Mouse (Mus musculus) cerebral cortex, adult 2 months (tissue): Measurements from ENCODE around the gene Gm12169.

Experiments
- whole genome bisulfite sequencing: fragments of 180-500 bp; shearing (Covaris S2); methylation state at CpG from one replicate; pipeline ENCODE4 v1.1.7; 2018; 5-methylcytosine and 5-hydroxymethylcytosine counted together

Gm12169 gene

GRCm38 (mm10) chr11:46523912-46524311 is at the start of gene Gm12169:
Gene Gm12169 (plus strand): TSS chr11:46524212.
- 94% methylated on average over 2 of the region's 2 CpGs for WGBS

GRCm38 (mm10) chr11:46474220-46474619 is 49.8 kb upstream of the Gm12169 start:
- WGBS = 76% methylated on average over 4 of the region's 4 CpGs

DNA sequence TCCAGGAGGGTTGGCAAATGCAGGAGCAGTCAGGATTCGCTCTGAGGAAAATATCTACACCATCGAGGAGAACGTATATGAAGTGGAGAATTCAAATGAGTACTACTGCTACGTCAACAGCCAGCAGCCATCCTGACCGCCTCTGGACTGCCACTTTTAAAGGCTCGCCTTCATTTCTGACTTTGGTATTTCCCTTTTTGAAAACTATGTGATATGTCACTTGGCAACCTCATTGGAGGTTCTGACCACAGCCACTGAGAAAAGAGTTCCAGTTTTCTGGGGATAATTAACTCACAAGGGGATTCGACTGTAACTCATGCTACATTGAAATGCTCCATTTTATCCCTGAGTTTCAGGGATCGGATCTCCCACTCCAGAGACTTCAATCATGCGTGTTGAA is 44.7 kb upstream of the Gm12169 start:
- WGBS = 87% methylated on average over 9 of the region's 9 CpGs

DNA sequence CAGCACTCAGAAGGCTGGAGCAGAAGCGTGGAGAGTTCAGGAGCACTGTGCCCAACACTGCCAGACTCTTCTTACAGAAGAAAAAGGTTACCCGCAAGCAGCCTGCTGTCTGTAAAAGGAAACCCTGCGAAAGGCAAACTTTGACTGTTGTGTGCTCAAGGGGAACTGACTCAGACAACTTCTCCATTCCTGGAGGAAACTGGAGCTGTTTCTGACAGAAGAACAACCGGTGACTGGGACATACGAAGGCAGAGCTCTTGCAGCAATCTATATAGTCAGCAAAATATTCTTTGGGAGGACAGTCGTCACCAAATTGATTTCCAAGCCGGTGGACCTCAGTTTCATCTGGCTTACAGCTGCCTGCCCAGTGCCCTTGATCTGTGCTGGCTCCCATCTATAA is 43.5 kb upstream of the Gm12169 start:
- WGBS = 75% methylated on average over 7 of the region's 7 CpGs

DNA sequence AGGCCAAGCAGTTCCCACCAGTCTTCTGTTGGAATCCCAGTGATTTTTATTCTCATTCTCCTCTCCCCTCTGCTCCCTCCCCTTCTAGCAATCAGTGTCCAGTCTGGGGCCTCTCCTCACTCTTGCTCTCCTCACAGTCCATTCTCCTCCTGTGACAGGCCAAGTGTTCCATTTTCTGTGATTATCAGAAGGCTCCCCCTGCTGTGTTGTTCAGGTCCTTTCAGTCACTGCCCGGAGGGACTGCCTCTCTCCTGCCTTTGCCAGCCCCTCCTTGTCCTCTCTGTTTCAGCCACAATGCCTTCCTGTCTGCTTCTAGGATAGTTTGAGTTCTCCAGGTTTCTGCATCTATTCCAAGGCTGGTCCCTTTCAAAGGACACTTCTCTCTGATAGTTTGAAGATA is 35.8 kb upstream of the Gm12169 start:
- 29% methylated on average over 1 of the region's 1 CpGs for WGBS

DNA sequence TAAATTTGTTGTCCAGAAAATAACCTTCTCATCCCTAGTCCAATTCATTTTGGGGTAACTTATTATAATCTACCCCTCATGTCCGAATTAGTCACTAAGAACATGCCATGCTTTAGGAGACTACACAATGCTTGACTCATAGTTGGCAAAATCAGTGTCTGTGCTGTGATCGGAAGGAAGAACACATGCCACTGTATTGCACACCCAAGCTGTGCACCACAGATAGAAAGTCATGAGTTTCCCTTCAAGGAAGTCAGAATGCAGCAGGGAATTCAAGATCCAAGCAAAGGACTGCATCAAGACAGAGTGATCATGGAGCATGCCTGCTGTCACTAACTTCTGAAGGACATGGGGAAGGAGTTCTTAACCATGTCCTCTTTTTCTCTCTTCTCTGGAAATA is 35.4 kb upstream of the Gm12169 start:
- WGBS = 46% methylated on average over 2 of the region's 2 CpGs

GRCm38 (mm10) chr11:46507146-46507545 is 16.9 kb upstream of the Gm12169 start:
- 81% methylated on average over 3 of the region's 3 CpGs for WGBS

DNA sequence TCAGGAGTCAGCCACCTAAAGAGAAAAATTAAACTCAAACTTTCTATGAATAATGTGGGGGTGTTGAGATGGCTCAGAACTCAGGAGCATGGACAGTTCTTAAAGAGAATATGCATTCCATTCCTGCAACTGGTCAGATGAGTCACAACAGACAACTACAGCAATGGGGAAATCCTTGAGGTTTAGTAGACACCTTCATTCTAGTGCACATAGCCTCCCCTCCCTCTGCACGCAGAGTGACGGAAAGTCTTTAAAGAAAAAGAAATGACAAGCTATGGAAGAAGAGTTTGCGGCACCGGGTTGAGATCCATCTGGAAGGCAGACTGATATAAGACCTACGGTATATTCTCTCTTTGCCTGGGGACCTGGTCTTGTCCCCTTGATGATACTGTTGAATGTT is 14.1 kb upstream of the Gm12169 start:
- 92% methylated on average over 5 of the region's 5 CpGs for WGBS

GRCm38 (mm10) chr11:46521341-46521740 is 2.7 kb upstream of the Gm12169 start:
- WGBS = 87% methylated on average over 5 of the region's 5 CpGs

DNA sequence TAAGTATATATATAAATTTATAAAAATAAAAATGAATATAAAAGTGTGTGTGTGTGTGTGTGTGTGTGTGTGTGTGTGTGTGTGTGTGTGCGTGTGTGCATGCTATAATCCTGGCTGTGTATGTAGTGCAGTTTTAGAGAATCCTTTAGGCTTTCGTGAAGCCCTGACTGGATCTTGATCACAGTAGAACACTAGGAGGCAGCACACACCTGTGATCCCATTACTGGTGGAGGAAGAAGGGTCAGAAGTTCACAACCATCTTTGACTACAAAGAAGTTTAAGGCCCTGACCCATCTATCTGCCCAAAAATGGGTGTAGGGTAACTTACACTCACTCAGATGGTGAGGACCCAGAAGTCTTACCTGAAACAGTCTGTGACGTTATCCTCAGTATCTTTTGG is 1.3 kb upstream of the Gm12169 start:
- 73% methylated on average over 3 of the region's 3 CpGs for WGBS

GRCm38 (mm10) chr11:46530149-46530548 is 6.1 kb downstream of the Gm12169 start:
- 78% methylated on average over 4 of the region's 4 CpGs for WGBS

- 66% methylated on average over 4 of the region's 4 CpGs for WGBS
Observed at GRCm38 (mm10) chr11:46536978-46537377, 13.0 kb downstream of the Gm12169 start.

DNA sequence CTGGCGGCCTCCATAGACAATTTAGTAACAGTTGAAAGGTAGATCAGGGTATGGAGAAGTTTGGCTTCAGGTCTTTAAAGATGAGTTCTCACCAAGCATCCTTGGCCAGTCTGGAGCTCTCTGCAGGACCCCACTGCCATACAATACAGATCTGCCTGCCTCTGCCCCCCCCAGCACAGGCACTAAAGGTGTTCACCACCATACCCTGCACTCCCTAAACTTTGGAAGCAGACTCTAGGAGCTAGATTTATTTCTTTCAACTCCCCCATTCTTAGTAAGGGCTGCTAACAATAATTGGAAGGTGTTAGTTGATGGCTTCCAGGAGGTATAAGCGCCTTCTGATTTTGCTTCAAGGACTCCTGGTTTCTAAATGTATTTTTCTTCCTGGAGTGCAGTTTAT is 19.5 kb downstream of the Gm12169 start:
- 86% methylated on average over 2 of the region's 2 CpGs for WGBS

DNA sequence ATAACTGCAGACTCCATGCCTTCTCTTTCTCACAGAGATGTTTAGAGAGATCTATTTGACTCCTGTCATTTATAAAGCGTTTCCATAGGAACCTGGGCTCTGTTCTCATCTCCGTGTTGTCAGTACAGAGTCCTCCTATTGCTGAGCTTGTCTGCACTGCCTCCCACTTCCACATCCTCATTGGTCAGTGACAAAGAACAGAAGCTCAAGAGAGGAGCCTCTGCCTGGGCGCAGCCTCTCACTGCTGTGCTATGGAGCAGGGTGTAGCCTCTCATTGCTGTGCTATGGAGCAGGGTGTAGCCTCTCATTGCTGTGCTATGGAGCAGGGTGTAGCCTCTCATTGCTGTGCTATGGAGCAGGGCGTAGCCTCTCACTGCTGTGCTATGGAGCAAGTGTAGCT is 25.7 kb downstream of the Gm12169 start:
- 86% methylated on average over 4 of the region's 4 CpGs for WGBS

DNA sequence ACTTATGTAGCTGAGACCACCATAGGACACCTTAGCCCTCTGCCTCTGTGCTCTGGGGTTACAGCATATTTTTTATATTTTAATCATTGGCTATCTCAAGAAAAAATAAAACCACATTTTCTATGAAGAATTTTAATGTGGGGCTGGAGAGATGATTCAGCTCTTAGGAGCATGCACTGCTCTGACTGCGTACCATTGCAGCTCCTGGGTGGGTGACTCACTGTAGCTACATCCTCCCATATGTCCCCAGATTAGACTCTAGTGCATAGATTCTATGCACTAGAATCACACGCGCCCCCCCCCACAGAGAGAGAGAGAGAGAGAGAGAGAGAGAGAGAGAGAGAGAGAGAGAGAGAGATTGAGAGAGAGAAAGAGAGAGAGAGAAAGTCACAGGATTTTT is 28.7 kb downstream of the Gm12169 start:
- WGBS = 54% methylated on average over 3 of the region's 3 CpGs

DNA sequence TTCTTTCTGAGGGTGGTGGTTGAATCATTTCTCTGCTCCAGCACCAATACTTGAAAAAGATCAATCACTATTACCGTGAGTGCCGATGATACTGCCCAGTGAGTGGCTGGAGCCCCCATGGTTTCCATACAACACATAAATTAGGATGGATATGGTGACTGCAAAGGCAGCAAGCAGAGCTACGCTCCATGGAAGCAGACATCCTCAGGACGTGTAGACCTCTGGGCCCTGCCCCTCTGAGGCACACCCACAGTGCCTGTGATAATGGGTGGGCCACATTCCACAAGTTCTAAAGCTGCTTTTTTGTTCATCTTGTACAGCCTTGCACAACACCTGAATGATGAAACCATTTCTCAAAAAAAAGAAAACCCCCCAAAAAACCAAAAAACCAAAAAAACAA is 37.1 kb downstream of the Gm12169 start:
- 90% methylated on average over 4 of the region's 4 CpGs for WGBS

DNA sequence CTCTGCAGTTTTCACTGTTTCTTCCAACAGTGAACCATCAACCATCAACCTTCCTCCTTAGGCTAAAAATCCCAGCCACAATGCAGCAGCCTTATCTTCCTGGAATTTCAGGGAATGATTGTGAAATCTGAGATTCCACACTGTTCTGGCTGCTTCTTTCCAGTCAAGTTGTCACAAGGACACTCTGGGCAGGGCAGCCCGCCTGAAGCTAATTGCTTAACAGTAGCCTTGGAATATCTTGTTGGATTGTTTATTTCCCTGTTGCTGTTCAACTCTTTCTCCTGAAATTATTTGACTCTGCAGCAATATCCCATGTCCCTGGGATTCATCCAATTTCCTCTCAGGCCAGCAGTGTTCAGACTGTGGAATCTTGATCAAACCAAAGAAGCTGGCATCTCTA is 40.7 kb downstream of the Gm12169 start:
- 84% methylated on average over 1 of the region's 1 CpGs for WGBS

- WGBS = 92% methylated on average over 2 of the region's 2 CpGs
Observed at GRCm38 (mm10) chr11:46565967-46566366, 42.0 kb downstream of the Gm12169 start.

DNA sequence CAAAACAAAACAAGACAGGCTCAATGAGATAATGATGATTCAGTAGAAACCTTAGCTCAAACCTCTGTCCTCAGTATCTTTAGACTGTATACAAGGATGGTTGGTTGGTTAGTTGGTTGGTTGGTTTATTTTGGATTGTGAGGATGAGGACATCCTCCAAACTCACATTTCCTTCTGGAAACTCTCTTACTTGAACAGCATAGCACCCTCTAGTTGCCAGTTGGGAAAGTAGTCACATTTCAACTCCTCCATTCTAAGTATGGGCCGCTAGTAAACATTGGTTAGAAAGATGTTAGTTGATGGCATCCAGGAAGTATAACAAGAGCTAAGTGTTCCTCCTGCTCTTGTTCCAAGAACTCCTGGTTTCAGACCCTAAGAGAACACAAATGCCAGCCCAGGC is 45.1 kb downstream of the Gm12169 start:
- 80% methylated on average over 1 of the region's 1 CpGs for WGBS

DNA sequence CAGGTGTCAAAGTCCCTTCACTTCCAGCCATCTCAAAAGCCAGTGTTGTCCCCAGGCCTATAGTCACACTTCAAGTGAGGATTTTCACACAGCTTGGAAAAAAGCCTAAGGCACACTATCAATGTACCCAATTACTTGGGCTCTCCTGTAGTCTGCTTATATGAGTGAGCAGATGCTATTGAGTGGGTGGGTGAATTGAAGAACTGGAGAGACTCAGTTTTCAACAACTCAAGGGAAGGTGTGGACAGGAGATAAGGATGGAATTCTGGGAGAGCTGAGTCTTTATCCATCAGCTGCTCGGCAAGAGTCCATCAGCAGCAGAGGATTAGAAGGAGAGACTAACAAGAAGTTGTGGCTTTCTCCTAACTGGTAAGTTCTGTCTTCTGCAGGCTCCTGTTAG is 47.3 kb downstream of the Gm12169 start, which contains the start of gene BC053393:
Gene BC053393, plus strand, starts transcription at position 210 of the 400 bp plus-strand sequence.
- WGBS = 76% methylated on average over 1 of the region's 1 CpGs

DNA sequence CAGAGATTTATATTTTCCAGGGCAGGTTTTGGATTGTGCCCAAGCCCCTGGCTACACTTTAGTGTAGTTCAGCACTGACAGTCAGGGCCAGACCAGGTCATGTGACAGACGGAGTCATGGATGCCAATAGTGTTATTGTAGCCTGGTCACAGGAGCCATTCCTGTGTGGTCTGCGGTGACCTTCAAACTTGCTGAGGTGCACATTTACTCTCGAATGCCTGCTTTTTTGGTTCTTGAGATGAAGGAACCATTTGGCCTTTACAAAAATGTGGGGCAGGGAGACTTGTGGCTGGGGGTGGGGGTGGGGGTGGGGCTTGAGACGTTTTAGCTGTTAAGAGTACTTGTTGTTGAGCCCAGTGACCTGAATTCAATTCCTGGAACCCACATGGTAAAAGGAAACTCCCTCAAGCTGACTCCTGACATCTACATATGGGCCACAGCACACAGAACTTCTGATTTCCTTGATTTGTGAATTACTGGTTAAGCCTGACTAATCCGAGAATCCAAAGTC is 54.8 kb downstream of the Gm12169 start:
- 59% methylated on average over 5 of the region's 5 CpGs for WGBS

DNA sequence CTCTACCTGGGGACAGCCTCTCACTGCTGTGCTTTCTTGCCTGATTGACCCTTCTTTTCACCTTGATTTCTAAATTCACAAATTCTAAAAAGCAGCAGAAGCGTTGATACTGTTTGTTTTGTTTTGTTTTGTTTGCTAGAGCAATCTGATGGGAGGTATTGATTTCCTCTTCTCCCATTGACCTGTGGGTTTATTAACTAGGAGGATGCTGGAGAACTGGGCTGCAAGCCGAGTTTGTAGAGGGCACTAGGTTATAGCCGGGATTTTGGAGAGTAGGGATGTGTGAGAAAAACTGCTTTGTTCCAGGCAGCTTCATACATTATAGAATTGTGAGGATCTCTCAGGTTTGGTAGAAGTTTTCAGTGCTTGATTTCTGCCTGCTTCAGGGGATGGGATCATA is 56.4 kb downstream of the Gm12169 start:
- WGBS = 85% methylated on average over 3 of the region's 3 CpGs

GRCm38 (mm10) chr11:46582741-46583140 is 58.7 kb downstream of the Gm12169 start:
- 86% methylated on average over 5 of the region's 5 CpGs for WGBS
